Mouse (Mus musculus) hindlimb bud, embryonic 11.5 days (tissue): Measurements from ENCODE around the gene Lor.
A peak's percentile ranks its signal among the peaks of the same experiment; 100 is the strongest.

ENCODE experiments used
- DNase-seq: peaks from one replicate; pipeline ENCODE4 v3.0.0-alpha.2; 2012; ENCODE audit warnings: low read depth, low spot score; ENCODE audit errors: extremely low spot score

Lor gene

GRCm38 (mm10) chr3:92083042-92083441, at the start of gene Lor:
TSS of gene Lor (minus strand) at chr3:92083142.
- DNase-seq, result no peak

GRCm38 (mm10) chr3:92123847-92124246, 40.9 kb upstream of the Lor start, which contains the start of gene Prr9:
TSS of gene Prr9 (minus strand) at chr3:92123947.
- no peak for DNase-seq

GRCm38 (mm10) chr3:92120902-92121301, 38.0 kb upstream of the Lor start:
- no peak for DNase-seq

GRCm38 (mm10) chr3:92117930-92118329, 35.0 kb upstream of the Lor start:
- DNase-seq, result no peak

- DNase-seq, result no peak
These were observed 28.6 kb upstream of the Lor start for GRCm38 (mm10) chr3:92111526-92111925.

GRCm38 (mm10) chr3:92110790-92111189, 27.8 kb upstream of the Lor start:
- DNase-seq, result no peak

- DNase-seq, result no peak
These were observed 23.6 kb upstream of the Lor start for GRCm38 (mm10) chr3:92106582-92106981.

GRCm38 (mm10) chr3:92081285-92081931, 1.5 kb downstream of the Lor start:
- no peak for DNase-seq

- no peak for DNase-seq
These were observed 2.3 kb downstream of the Lor start for GRCm38 (mm10) chr3:92080462-92081284.

GRCm38 (mm10) chr3:92050382-92051054, 32.4 kb downstream of the Lor start:
- DNase-seq, result peak; percentile 5

- no peak for DNase-seq
These were observed 49.0 kb downstream of the Lor start for GRCm38 (mm10) chr3:92033892-92034291.

- no peak for DNase-seq
These were observed 49.7 kb downstream of the Lor start for GRCm38 (mm10) chr3:92033203-92033602.
